Mouse (Mus musculus) embryonic facial prominence, embryonic 13.5 days (tissue): ENCODE measurements around the gene Qars. TPM values are rescaled to one million over a fixed set of nuclear protein-coding genes. Genes with fewer than 3 reads are reported as not detected.

Experiments
- ATAC-seq: fragments of 200-750 bp; cut with Nextera tagmentation; 2 replicates; pipeline ENCODE4 v1.8.0; 2017; ENCODE audit warnings: low read depth; ENCODE audit not compliant: insufficient number of reproducible peaks, insufficient read depth, low FRiP score, low TSS enrichment
- H3K27ac ChIP-seq: fragments of 300-500 bp; sonication (generic); 2 replicates; pipeline ENCODE4 v1.5.1; 2015; ENCODE audit warnings: moderate library complexity, mild to moderate bottlenecking, inconsistent platforms
- H3K27me3 ChIP-seq: fragments of 300-500 bp; sonication (generic); 2 replicates; pipeline ENCODE4 v1.6.1; 2015; ENCODE audit warnings: mild to moderate bottlenecking, inconsistent platforms
- H3K36me3 ChIP-seq: fragments of 300-500 bp; sonication (generic); 2 replicates; pipeline ENCODE4 v1.6.1; 2015; ENCODE audit warnings: mild to moderate bottlenecking, inconsistent platforms
- H3K4me1 ChIP-seq: fragments of 300-500 bp; sonication (generic); 2 replicates; pipeline ENCODE4 v1.6.1; 2015; ENCODE audit warnings: inconsistent platforms
- H3K4me2 ChIP-seq: fragments of 300-500 bp; sonication (generic); 2 replicates; pipeline ENCODE4 v1.6.1; 2015; ENCODE audit warnings: moderate library complexity, mild to moderate bottlenecking, inconsistent platforms
- H3K4me3 ChIP-seq: fragments of 300-500 bp; sonication (generic); 2 replicates; pipeline ENCODE4 v1.5.1; 2015; ENCODE audit warnings: mild to moderate bottlenecking, inconsistent platforms
- H3K9ac ChIP-seq: fragments of 300-500 bp; sonication (generic); 2 replicates; pipeline ENCODE4 v1.6.1; 2015; ENCODE audit warnings: mild to moderate bottlenecking, inconsistent platforms
- H3K9me3 ChIP-seq: fragments of 300-500 bp; sonication (generic); 2 replicates; pipeline ENCODE4 v1.6.1; 2016; ENCODE audit warnings: inconsistent platforms
- WGBS: fragments of 180-500 bp; shearing (Covaris S2); methylation state at CpG from one replicate; pipeline ENCODE4 v1.1.7; 2015; ENCODE audit warnings: mixed read lengths; 5-methylcytosine and 5-hydroxymethylcytosine counted together
- polyA plus RNA-seq: library from polyadenylated mRNA; unstranded; fragments of >200 nt; fragmentation: Nextera tagmentation; extraction: Ambion mirVana; gene quantifications from 2 replicates; pipeline ENCODE4 v1.2.1, GENCODE M21; 2015

Gene Qars
- polyA plus RNA-seq = 116 and 124 TPM in 2 replicates

GRCm38 (mm10) chr9:108507619-108508434 lies at the start of gene Qars:
TSS of gene Qars (plus strand) at chr9:108507706.
- Histone ChIP-seq H3K36me3 (peaks cover 44% of the 10 kb centered on the region), H3K9me3 (no peaks in the 10 kb centered on the region), H3K4me3 (peak within 1 kb of the TSS; percentile 84), H3K27me3 (no peaks in the 10 kb centered on the region), H3K27ac (peak within 1 kb of the TSS; percentile 60), H3K4me1 (peaks cover 15% of the 10 kb centered on the region), H3K4me2 (peak within 1 kb of the TSS; percentile 89), H3K9ac (peak within 1 kb of the TSS; percentile 85)
- ATAC-seq = peak; percentile 93
- under 1% methylated on average over 37 of the region's 37 CpGs for WGBS

GRCm38 (mm10) chr9:108459939-108460318 lies 47.6 kb upstream of the Qars start:
- 91% methylated on average over 1 of the region's 1 CpGs for WGBS
- peaks cover 27% of the 10 kb centered on the region for H3K36me3 ChIP-seq

GRCm38 (mm10) chr9:108460319-108461178 lies 47.0 kb upstream of the Qars start, which contains the start of gene Ccdc71:
TSS of gene Ccdc71 (plus strand) at chr9:108460527.
- Histone ChIP-seq H3K4me1 (peaks cover 17% of the 10 kb centered on the region), H3K9me3 (no peaks in the 10 kb centered on the region), H3K9ac (peak within 1 kb of the TSS; percentile 89), H3K27ac (peak within 1 kb of the TSS; percentile 78), H3K4me3 (peak within 1 kb of the TSS; percentile 87), H3K27me3 (no peaks in the 10 kb centered on the region), H3K36me3 (peaks cover 33% of the 10 kb centered on the region), H3K4me2 (peak within 1 kb of the TSS; percentile 94)
- ATAC-seq = 0 out of 2 replicates have a peak, but pooled peaks have one; percentile 65
- WGBS = under 1% methylated on average over 52 of the region's 52 CpGs

More at GRCm38 (mm10) chr9:108459939-108460318, 47.6 kb upstream of the Qars start:
- peak overlapping the region; percentile 94 for H3K4me2 ChIP-seq
- H3K4me3 ChIP-seq = peak overlapping the region; percentile 87
- H3K27me3 ChIP-seq = no peaks in the 10 kb centered on the region
- peaks cover 17% of the 10 kb centered on the region for H3K4me1 ChIP-seq
- H3K9me3 ChIP-seq = no peaks in the 10 kb centered on the region
- H3K9ac ChIP-seq = peak overlapping the region; percentile 89; the same call in 1 of the 2 replicates
- peak overlapping the region; percentile 78; the same call in 1 of the 2 replicates for H3K27ac ChIP-seq
- no peak for ATAC-seq

GRCm38 (mm10) chr9:108461181-108461631 lies 46.3 kb upstream of the Qars start, which contains the start of gene Klhdc8b:
TSS of gene Klhdc8b (minus strand) at chr9:108461581.
- Histone ChIP-seq H3K9ac (peak within 1 kb of the TSS; percentile 89), H3K4me1 (peaks cover 17% of the 10 kb centered on the region), H3K4me2 (peak within 1 kb of the TSS; percentile 94), H3K27ac (peak within 1 kb of the TSS; percentile 78), H3K9me3 (no peaks in the 10 kb centered on the region), H3K27me3 (no peaks in the 10 kb centered on the region), H3K4me3 (peak within 1 kb of the TSS; percentile 87), H3K36me3 (peaks cover 40% of the 10 kb centered on the region)
- 18% methylated on average over 11 of the region's 11 CpGs for WGBS
- ATAC-seq = no peak

GRCm38 (mm10) chr9:108461675-108462074 lies 45.8 kb upstream of the Qars start:
- no peaks in the 10 kb centered on the region for H3K9me3 ChIP-seq
- H3K4me2 ChIP-seq = peak overlapping the region; percentile 94
- H3K27me3 ChIP-seq = no peaks in the 10 kb centered on the region
- no peak for ATAC-seq
- peaks cover 45% of the 10 kb centered on the region for H3K36me3 ChIP-seq
- peak overlapping the region; percentile 89 for H3K9ac ChIP-seq
- WGBS = 86% methylated on average over 5 of the region's 5 CpGs
- peak overlapping the region; percentile 87 for H3K4me3 ChIP-seq
- H3K27ac ChIP-seq = 0 out of 2 replicates have a peak overlapping the region, but pooled peaks have one; percentile 78
- H3K4me1 ChIP-seq = peaks cover 17% of the 10 kb centered on the region

- H3K4me3 ChIP-seq = no peak overlapping the region
- no peak for ATAC-seq
- peaks cover 50% of the 10 kb centered on the region for H3K36me3 ChIP-seq
- H3K27me3 ChIP-seq = no peaks in the 10 kb centered on the region
- H3K4me1 ChIP-seq = peaks cover 17% of the 10 kb centered on the region
- H3K4me2 ChIP-seq = peak overlapping the region; percentile 94; the same call in 1 of the 2 replicates
- H3K9me3 ChIP-seq = no peaks in the 10 kb centered on the region
- no peak overlapping the region for H3K9ac ChIP-seq
- WGBS = 93% methylated on average over 10 of the region's 10 CpGs
- H3K27ac ChIP-seq = no peak overlapping the region
Observed at GRCm38 (mm10) chr9:108462192-108462591, 45.3 kb upstream of the Qars start.

GRCm38 (mm10) chr9:108463713-108464112 lies 43.8 kb upstream of the Qars start:
- no peaks in the 10 kb centered on the region for H3K27me3 ChIP-seq
- H3K9me3 ChIP-seq = 0 out of 2 replicates have a peak, but pooled peaks cover 6% of the 10 kb centered on the region
- no peak overlapping the region for H3K4me3 ChIP-seq
- H3K36me3 ChIP-seq = peaks cover 55% of the 10 kb centered on the region
- H3K27ac ChIP-seq = no peak overlapping the region
- no peak overlapping the region for H3K4me2 ChIP-seq
- 97% methylated on average over 9 of the region's 9 CpGs for WGBS
- H3K4me1 ChIP-seq = peaks cover 17% of the 10 kb centered on the region
- no peak overlapping the region for H3K9ac ChIP-seq
- ATAC-seq = no peak

- H3K4me3 ChIP-seq = no peak overlapping the region
- H3K4me2 ChIP-seq = no peak overlapping the region
- peaks cover 10% of the 10 kb centered on the region for H3K4me1 ChIP-seq
- H3K9me3 ChIP-seq = 0 out of 2 replicates have a peak, but pooled peaks cover 6% of the 10 kb centered on the region
- peaks cover 52% of the 10 kb centered on the region for H3K36me3 ChIP-seq
- H3K27me3 ChIP-seq = no peaks in the 10 kb centered on the region
- no peak for ATAC-seq
- no peak overlapping the region for H3K27ac ChIP-seq
- no peak overlapping the region for H3K9ac ChIP-seq
- 88% methylated on average over 2 of the region's 2 CpGs for WGBS
Observed at GRCm38 (mm10) chr9:108466219-108466618, 41.3 kb upstream of the Qars start.

GRCm38 (mm10) chr9:108469430-108469829 lies 38.1 kb upstream of the Qars start:
- no peak overlapping the region for H3K9ac ChIP-seq
- 0 out of 2 replicates have a peak, but pooled peaks cover 6% of the 10 kb centered on the region for H3K9me3 ChIP-seq
- peaks cover 34% of the 10 kb centered on the region for H3K36me3 ChIP-seq
- no peak overlapping the region for H3K4me3 ChIP-seq
- no peak overlapping the region for H3K4me2 ChIP-seq
- H3K27ac ChIP-seq = no peak overlapping the region
- 73% methylated on average over 5 of the region's 5 CpGs for WGBS
- H3K4me1 ChIP-seq = no peaks in the 10 kb centered on the region
- no peak for ATAC-seq
- no peaks in the 10 kb centered on the region for H3K27me3 ChIP-seq

- H3K4me1 ChIP-seq = no peaks in the 10 kb centered on the region
- H3K4me2 ChIP-seq = no peak overlapping the region
- no peak overlapping the region for H3K9ac ChIP-seq
- H3K27ac ChIP-seq = no peak overlapping the region
- no peaks in the 10 kb centered on the region for H3K27me3 ChIP-seq
- H3K36me3 ChIP-seq = peaks cover 30% of the 10 kb centered on the region
- ATAC-seq = no peak
- H3K4me3 ChIP-seq = no peak overlapping the region
- 0 out of 2 replicates have a peak, but pooled peaks cover 6% of the 10 kb centered on the region for H3K9me3 ChIP-seq
- WGBS = 73% methylated on average over 4 of the region's 4 CpGs
Observed at GRCm38 (mm10) chr9:108469845-108470244, 37.7 kb upstream of the Qars start.

GRCm38 (mm10) chr9:108474528-108474927 lies 33.0 kb upstream of the Qars start:
- Histone ChIP-seq H3K4me1 (peaks cover 10% of the 10 kb centered on the region), H3K4me2 (no peak overlapping the region), H3K27ac (no peak overlapping the region), H3K9me3 (no peaks in the 10 kb centered on the region), H3K36me3 (no peaks in the 10 kb centered on the region), H3K4me3 (no peak overlapping the region), H3K27me3 (no peaks in the 10 kb centered on the region), H3K9ac (no peak overlapping the region)
- 80% methylated on average over 1 of the region's 1 CpGs for WGBS
- ATAC-seq = no peak
